Mouse (Mus musculus) ovary, adult 18-20 months (tissue): ENCODE data around the gene Flt3.

ENCODE experiments used
- DNase-seq: peaks from one replicate; pipeline ENCODE4 v3.0.0; 2022; ENCODE audit warnings: low spot score, mixed read lengths

The Flt3 gene

GRCm38 (mm10) chr5:147309786-147310185 lies 90.5 kb downstream of the Flt3 start:
- no peak for DNase-seq

- DNase-seq, result no peak
Measured at GRCm38 (mm10) chr5:147308451-147308850, 91.8 kb downstream of the Flt3 start.

- no peak for DNase-seq
Measured at GRCm38 (mm10) chr5:147307398-147307785, 92.9 kb downstream of the Flt3 start.

- DNase-seq, result no peak
Measured at GRCm38 (mm10) chr5:147306638-147307397, 93.5 kb downstream of the Flt3 start, which contains the start of gene Cdx2. Gene Cdx2, minus strand, starts transcription at chr5:147307270.

- DNase-seq, result no peak
Measured at GRCm38 (mm10) chr5:147305856-147306637, 94.2 kb downstream of the Flt3 start.

- DNase-seq, result no peak
Measured at GRCm38 (mm10) chr5:147305166-147305565, 95.1 kb downstream of the Flt3 start.

- DNase-seq, result no peak
Measured at GRCm38 (mm10) chr5:147304276-147305155, 95.8 kb downstream of the Flt3 start.

GRCm38 (mm10) chr5:147302746-147303400 lies 97.4 kb downstream of the Flt3 start:
- no peak for DNase-seq

GRCm38 (mm10) chr5:147302141-147302540 lies 98.1 kb downstream of the Flt3 start:
- DNase-seq, result no peak

- no peak for DNase-seq
Measured at GRCm38 (mm10) chr5:147301781-147302070, 98.6 kb downstream of the Flt3 start.

- DNase-seq, result no peak
Measured at GRCm38 (mm10) chr5:147300917-147301780, 99.1 kb downstream of the Flt3 start.

GRCm38 (mm10) chr5:147300001-147300363 lies 100.3 kb downstream of the Flt3 start:
- no peak for DNase-seq

GRCm38 (mm10) chr5:147299255-147300000 lies 100.9 kb downstream of the Flt3 start:
- no peak for DNase-seq

- DNase-seq, result no peak
Measured at GRCm38 (mm10) chr5:147297249-147297648, 103.0 kb downstream of the Flt3 start.

- no peak for DNase-seq
Measured at GRCm38 (mm10) chr5:147294121-147294520, 106.2 kb downstream of the Flt3 start.

GRCm38 (mm10) chr5:147293127-147293910 lies 107.0 kb downstream of the Flt3 start:
- no peak for DNase-seq

GRCm38 (mm10) chr5:147292506-147293120 lies 107.7 kb downstream of the Flt3 start:
- no peak for DNase-seq

- no peak for DNase-seq
Measured at GRCm38 (mm10) chr5:147291764-147292505, 108.4 kb downstream of the Flt3 start.
